Mouse (Mus musculus): ENCODE measurements around the gene Tmem170.

Tmem170 gene

DNA sequence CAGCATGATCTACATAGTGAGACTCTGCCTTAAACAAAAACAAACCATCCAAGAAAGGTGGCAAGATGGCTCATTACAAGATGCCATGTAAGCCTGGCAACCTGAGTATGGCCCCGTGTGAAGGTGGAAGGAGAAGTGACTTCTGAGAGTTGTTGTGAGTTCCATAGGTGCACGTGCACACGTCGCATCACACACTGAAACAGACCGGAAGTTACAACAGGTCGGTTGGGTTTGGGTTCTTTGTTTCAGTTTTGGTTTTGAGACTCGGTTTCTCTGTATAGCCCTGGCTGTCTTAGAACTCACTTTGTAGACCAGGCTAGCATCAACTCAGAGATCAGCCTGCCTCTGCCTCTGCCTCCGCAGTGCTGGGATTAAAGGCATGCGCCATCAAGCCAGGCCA, 62.7 kb downstream of the Tmem170 start:
- DNase-seq (ENCODE audit: low spot score in 2 of 2): no peak
